Mouse (Mus musculus) MEL (cell line): Measurements from ENCODE around the gene Tom1l2.

Experiments
- CTCF ChIP-seq, 3 experiments: IDR thresholded peaks in 2 of 3; conservative IDR thresholded peaks in 1 of 3; 2 replicates each; pipeline ENCODE4 v1.5.1; 2011 to 2012; ENCODE audit warnings: low read length in 3 of 3, low read depth in 2 of 3, mild to moderate bottlenecking in 2 of 3, improper control_type of control experiment in 1 of 3, inconsistent platforms in 1 of 3, mixed read lengths in 1 of 3, moderate library complexity in 1 of 3; ENCODE audit not compliant: control insufficient read depth in 1 of 3, insufficient read depth in 1 of 3, poor library complexity in 1 of 3, severe bottlenecking in 1 of 3
- ELF1 ChIP-seq: IDR thresholded peaks from 2 replicates; pipeline ENCODE4 v1.6.1; 2014; ENCODE audit warnings: low read depth, mild to moderate bottlenecking, inconsistent platforms, low read length, improper control_type of control experiment, moderate library complexity
- EP300 ChIP-seq, 2 experiments: IDR thresholded peaks; 2 replicates each; pipeline ENCODE4 v1.6.1; 2011; ENCODE audit warnings: improper control_type of control experiment in 2 of 2, low read length in 2 of 2, low read depth in 1 of 2, mild to moderate bottlenecking in 1 of 2
- MXI1 ChIP-seq: IDR thresholded peaks from 2 replicates; pipeline ENCODE4 v1.6.1; 2011; ENCODE audit warnings: mild to moderate bottlenecking, low read depth, low read length, improper control_type of control experiment
- POLR2A ChIP-seq, 2 experiments: IDR thresholded peaks; 2 replicates each; pipeline ENCODE4 v1.6.1; 2011 to 2012; ENCODE audit warnings: low read length in 2 of 2, mild to moderate bottlenecking in 2 of 2, control low read depth in 1 of 2, improper control_type of control experiment in 1 of 2, low read depth in 1 of 2, moderate library complexity in 1 of 2; ENCODE audit not compliant: control insufficient read depth in 1 of 2, insufficient read depth in 1 of 2, poor library complexity in 1 of 2
- POLR2AphosphoS2 ChIP-seq: IDR thresholded peaks from 2 replicates; pipeline ENCODE4 v1.6.1; 2011; ENCODE audit warnings: low read length, improper control_type of control experiment
- POLR2AphosphoS5 ChIP-seq: IDR thresholded peaks from 2 replicates; pipeline ENCODE4 v1.6.1; 2012; ENCODE audit warnings: low read depth, borderline replicate concordance, mild to moderate bottlenecking, inconsistent platforms, low read length, moderate library complexity, mixed read lengths

DNA sequence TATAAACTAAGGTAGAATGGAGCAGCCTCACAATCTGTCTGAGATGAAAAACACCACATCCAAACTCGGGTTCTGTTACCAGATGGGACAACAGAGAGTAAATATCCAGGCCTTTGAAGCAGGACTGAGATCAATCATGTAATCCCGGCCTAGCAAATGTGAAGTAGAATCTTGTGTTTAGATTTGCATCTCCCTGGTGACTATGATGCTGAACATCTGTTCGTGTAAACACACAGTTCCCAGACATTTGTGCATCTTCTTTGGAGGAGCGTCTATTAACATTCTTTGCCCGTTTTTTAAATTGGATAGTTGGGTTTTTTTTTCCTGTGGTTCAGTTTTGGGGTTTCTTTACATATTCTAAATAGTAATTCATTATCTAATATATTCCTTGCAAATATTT, 63.7 kb downstream of the Tom1l2 start:
- TF ChIP-seq POLR2AphosphoS5 (no peak), ELF1 (no peak), EP300 (IDR thresholded peaks at IDR 0.05; ENCODE audit: low read depth in 1 of 2, low read length in 2 of 2) (no peak), POLR2A (IDR thresholded peaks at IDR 0.05; ENCODE audit: control insufficient read depth in 1 of 2, insufficient read depth in 1 of 2, low read depth in 1 of 2, low read length in 2 of 2, poor library complexity in 1 of 2) (no peak), MXI1 (no peak), POLR2AphosphoS2 (no peak), CTCF (IDR thresholded peaks at IDR 0.05 in 2 of 3, conservative IDR thresholded peaks at IDR 0.05 in 1 of 3; ENCODE audit: control insufficient read depth in 1 of 3, insufficient read depth in 1 of 3, low read depth in 2 of 3, low read length in 3 of 3, poor library complexity in 1 of 3, severe bottlenecking in 1 of 3) (no peak)
